Mouse (Mus musculus): ENCODE measurements at regions not wholly inside any gene's neighbourhood (a gene's known extent, or its start where the extent isn't known, plus 50 kb on each side); places are given as distances from the start of the nearest gene placed in this dataset.

- Histone ChIP-seq H3K4me2 (ENCODE audit: low read depth, low read length) (no peak overlapping the region), H3K36me3 (ENCODE audit: control insufficient read depth, insufficient read depth, low read length) (no peaks in the 10 kb centered on the region), H3K27ac (ENCODE audit: low read length) (no peak overlapping the region), H3K9me3 (replicated peaks; ENCODE audit: control insufficient read depth, low read length) (no peaks in the 10 kb centered on the region), H3K4me1 (ENCODE audit: control insufficient read depth, insufficient read depth, low read length) (no peaks in the 10 kb centered on the region), H3K4me3 (replicated peaks; ENCODE audit: low read length) (no peak overlapping the region), H3K9ac (ENCODE audit: low read length) (no peak overlapping the region), H3K27me3 (ENCODE audit: control insufficient read depth, insufficient read depth, low read length) (no peaks in the 10 kb centered on the region)
- no peak for ATAC-seq (ENCODE audit: insufficient read depth, low FRiP score)
- 76% methylated on average over 2 of the region's 2 CpGs for WGBS
These were observed 58.8 kb upstream of the Gnao1 start for GRCm38 (mm10) chr8:93750921-93751320.

GRCm38 (mm10) chr8:93755981-93756380 is 53.8 kb upstream of the Gnao1 start:
- WGBS, result 84% methylated on average over 4 of the region's 4 CpGs
- Histone ChIP-seq H3K27ac (ENCODE audit: low read length) (no peak overlapping the region), H3K9me3 (replicated peaks; ENCODE audit: control insufficient read depth, low read length) (no peaks in the 10 kb centered on the region), H3K27me3 (ENCODE audit: control insufficient read depth, insufficient read depth, low read length) (no peaks in the 10 kb centered on the region), H3K4me1 (ENCODE audit: control insufficient read depth, insufficient read depth, low read length) (no peaks in the 10 kb centered on the region), H3K9ac (ENCODE audit: low read length) (no peak overlapping the region), H3K4me2 (ENCODE audit: low read depth, low read length) (no peak overlapping the region), H3K36me3 (ENCODE audit: control insufficient read depth, insufficient read depth, low read length) (no peaks in the 10 kb centered on the region), H3K4me3 (replicated peaks; ENCODE audit: low read length) (no peak overlapping the region)
- ATAC-seq (ENCODE audit: insufficient read depth, low FRiP score), result no peak

Data from stomach, embryonic 16.5 days (tissue).